Mouse (Mus musculus) heart, embryonic 12.5 days (tissue): Measurements from ENCODE around the gene Ntn1. TPM values are rescaled to one million over a fixed set of nuclear protein-coding genes. Genes with fewer than 3 reads are reported as not detected.

ENCODE experiments used
- ATAC-seq: fragments of 200-750 bp; cut with Nextera tagmentation; 2 replicates; pipeline ENCODE4 v1.8.0; 2017; ENCODE audit warnings: moderate TSS enrichment, moderate library complexity; ENCODE audit not compliant: insufficient number of reproducible peaks, low FRiP score
- H3K27ac ChIP-seq: fragments of 300-500 bp; sonication (generic); 2 replicates; pipeline ENCODE4 v1.5.1; 2016; ENCODE audit warnings: mild to moderate bottlenecking, moderate library complexity; ENCODE audit not compliant: poor library complexity, severe bottlenecking
- H3K27me3 ChIP-seq: fragments of 300-500 bp; sonication (generic); replicated peaks from 2 replicates; pipeline ENCODE4 v1.6.1; 2016; ENCODE audit warnings: mild to moderate bottlenecking, moderate library complexity
- H3K36me3 ChIP-seq: fragments of 300-500 bp; sonication (generic); 2 replicates; pipeline ENCODE4 v1.6.1; 2016; ENCODE audit warnings: mild to moderate bottlenecking, moderate library complexity
- H3K4me1 ChIP-seq: fragments of 300-500 bp; sonication (generic); replicated peaks from 2 replicates; pipeline ENCODE4 v1.6.1; 2016; ENCODE audit warnings: mild to moderate bottlenecking
- H3K4me2 ChIP-seq: fragments of 300-500 bp; sonication (generic); 2 replicates; pipeline ENCODE4 v1.6.1; 2016; ENCODE audit warnings: mild to moderate bottlenecking, moderate library complexity
- H3K4me3 ChIP-seq: fragments of 300-500 bp; sonication (generic); 2 replicates; pipeline ENCODE4 v1.5.1; 2016; ENCODE audit warnings: mild to moderate bottlenecking
- H3K9ac ChIP-seq: fragments of 300-500 bp; sonication (generic); 2 replicates; pipeline ENCODE4 v1.6.1; 2016; ENCODE audit warnings: mild to moderate bottlenecking, moderate library complexity
- H3K9me3 ChIP-seq: fragments of 300-500 bp; sonication (generic); replicated peaks from 2 replicates; pipeline ENCODE4 v1.6.1; 2016; ENCODE audit warnings: mild to moderate bottlenecking, moderate library complexity
- WGBS: fragments of 180-500 bp; shearing (Covaris S2); methylation state at CpG from one replicate; pipeline ENCODE4 v1.1.7; 2016; 5-methylcytosine and 5-hydroxymethylcytosine counted together
- polyA plus RNA-seq: library from polyadenylated mRNA; unstranded; fragments of >200 nt; fragmentation: Nextera tagmentation; extraction: Ambion mirVana; gene quantifications from 2 replicates; pipeline ENCODE4 v1.2.1, GENCODE M21; 2016

Gene Ntn1
- polyA plus RNA-seq, 1 experiment from 2014 or later = 38.6 TPM

GRCm38 (mm10) chr11:68301660-68302059 lies 99.0 kb downstream of the Ntn1 start:
- Histone ChIP-seq H3K4me1 (peaks cover 16% of the 10 kb centered on the region), H3K4me2 (no peak overlapping the region), H3K27ac (no peak overlapping the region), H3K9ac (no peak overlapping the region), H3K27me3 (no peaks in the 10 kb centered on the region), H3K36me3 (no peaks in the 10 kb centered on the region), H3K9me3 (no peaks in the 10 kb centered on the region), H3K4me3 (no peak overlapping the region)
- WGBS = 63% methylated on average over 4 of the region's 4 CpGs
- ATAC-seq = no peak

- Histone ChIP-seq H3K27me3 (no peaks in the 10 kb centered on the region), H3K27ac (no peak overlapping the region), H3K9me3 (no peaks in the 10 kb centered on the region), H3K4me3 (no peak overlapping the region), H3K36me3 (no peaks in the 10 kb centered on the region), H3K9ac (no peak overlapping the region), H3K4me1 (peaks cover 2% of the 10 kb centered on the region; the same call in 1 of the 2 replicates), H3K4me2 (no peak overlapping the region)
- 84% methylated on average over 5 of the region's 5 CpGs for WGBS
- no peak for ATAC-seq
Measured at GRCm38 (mm10) chr11:68295474-68295873, 105.1 kb downstream of the Ntn1 start.

GRCm38 (mm10) chr11:68290631-68291030 lies 110.0 kb downstream of the Ntn1 start:
- H3K4me2 ChIP-seq = no peak overlapping the region

DNA sequence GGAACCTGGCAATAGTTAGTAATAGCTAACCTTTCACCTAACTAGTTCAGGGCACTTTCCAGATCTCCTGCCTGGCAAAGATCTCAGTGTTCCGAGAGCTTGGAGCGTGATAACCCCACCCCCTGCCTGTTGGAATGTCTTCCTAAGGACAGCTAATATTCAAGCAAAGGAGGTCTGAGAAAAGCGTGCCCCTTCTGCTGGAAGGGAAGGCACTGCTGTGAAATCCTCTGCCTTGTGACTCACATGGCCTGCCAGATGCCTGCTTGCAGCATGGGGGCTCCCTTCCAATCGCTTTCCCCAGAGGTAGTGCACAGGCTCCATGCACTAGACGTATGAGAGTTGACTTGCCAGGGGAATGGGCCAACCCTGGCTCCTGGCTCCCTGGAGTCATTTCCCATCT lies 113.3 kb downstream of the Ntn1 start:
- Histone ChIP-seq H3K4me1 (peaks cover 27% of the 10 kb centered on the region), H3K4me3 (no peak overlapping the region), H3K4me2 (no peak overlapping the region), H3K36me3 (no peaks in the 10 kb centered on the region), H3K9ac (no peak overlapping the region), H3K27me3 (no peaks in the 10 kb centered on the region), H3K27ac (no peak overlapping the region), H3K9me3 (no peaks in the 10 kb centered on the region)
- ATAC-seq = no peak
- WGBS = 59% methylated on average over 5 of the region's 5 CpGs

More at GRCm38 (mm10) chr11:68290631-68291030, 110.0 kb downstream of the Ntn1 start:
- Histone ChIP-seq H3K4me1 (peaks cover 19% of the 10 kb centered on the region), H3K27ac (no peak overlapping the region), H3K9me3 (no peaks in the 10 kb centered on the region), H3K36me3 (no peaks in the 10 kb centered on the region), H3K27me3 (no peaks in the 10 kb centered on the region), H3K9ac (no peak overlapping the region), H3K4me3 (no peak overlapping the region)
- WGBS = 73% methylated on average over 8 of the region's 8 CpGs
- ATAC-seq = no peak

GRCm38 (mm10) chr11:68286142-68286808 lies 114.3 kb downstream of the Ntn1 start:
- Histone ChIP-seq H3K4me1 (peaks cover 27% of the 10 kb centered on the region), H3K36me3 (no peaks in the 10 kb centered on the region), H3K4me2 (no peak overlapping the region), H3K27ac (peak overlapping the region; percentile 64), H3K27me3 (no peaks in the 10 kb centered on the region), H3K4me3 (no peak overlapping the region), H3K9me3 (no peaks in the 10 kb centered on the region), H3K9ac (0 out of 2 replicates have a peak overlapping the region, but pooled peaks have one; percentile 38)
- WGBS = 47% methylated on average over 10 of the region's 10 CpGs
- 0 out of 2 replicates have a peak, but pooled peaks have one; percentile 13 for ATAC-seq

DNA sequence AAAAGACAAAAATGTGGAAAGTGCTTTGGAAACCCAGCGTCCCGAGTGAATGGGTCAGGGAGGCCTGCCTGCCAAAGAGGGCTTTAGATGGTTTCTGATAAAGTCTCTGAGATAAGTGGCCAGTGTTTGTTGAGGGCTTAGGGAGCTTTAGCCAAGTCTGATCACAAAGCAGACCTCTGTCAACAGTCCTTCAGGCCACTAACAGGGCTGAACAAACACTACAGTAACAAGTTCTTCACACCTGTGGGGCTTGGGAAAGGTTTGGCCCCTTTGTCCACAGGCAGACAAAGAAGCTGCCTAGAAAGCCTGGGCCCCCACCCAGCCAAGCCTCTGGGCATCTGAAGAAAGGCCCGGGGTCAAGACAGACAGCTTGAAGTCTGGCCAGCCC lies 114.9 kb downstream of the Ntn1 start:
- Histone ChIP-seq H3K9me3 (no peaks in the 10 kb centered on the region), H3K4me3 (no peak overlapping the region), H3K27me3 (no peaks in the 10 kb centered on the region), H3K9ac (0 out of 2 replicates have a peak overlapping the region, but pooled peaks have one; percentile 38), H3K4me2 (no peak overlapping the region), H3K27ac (peak overlapping the region; percentile 64), H3K36me3 (no peaks in the 10 kb centered on the region), H3K4me1 (peaks cover 27% of the 10 kb centered on the region)
- ATAC-seq = no peak
- 17% methylated on average over 3 of the region's 3 CpGs for WGBS

- Histone ChIP-seq H3K9ac (no peak overlapping the region), H3K36me3 (no peaks in the 10 kb centered on the region), H3K27ac (no peak overlapping the region), H3K9me3 (no peaks in the 10 kb centered on the region), H3K4me1 (peaks cover 10% of the 10 kb centered on the region; the same call in 1 of the 2 replicates), H3K4me3 (no peak overlapping the region), H3K27me3 (peaks cover 20% of the 10 kb centered on the region), H3K4me2 (no peak overlapping the region)
- WGBS = 68% methylated on average over 10 of the region's 10 CpGs
- no peak for ATAC-seq
Measured at GRCm38 (mm10) chr11:68280001-68280510, 120.6 kb downstream of the Ntn1 start.

- ATAC-seq = no peak
- Histone ChIP-seq H3K27ac (no peak overlapping the region), H3K27me3 (peaks cover 20% of the 10 kb centered on the region), H3K4me2 (no peak overlapping the region), H3K36me3 (no peaks in the 10 kb centered on the region), H3K9me3 (no peaks in the 10 kb centered on the region), H3K9ac (no peak overlapping the region), H3K4me3 (no peak overlapping the region), H3K4me1 (peaks cover 15% of the 10 kb centered on the region)
- WGBS = 50% methylated on average over 7 of the region's 7 CpGs
Measured at GRCm38 (mm10) chr11:68276945-68277344, 123.7 kb downstream of the Ntn1 start.

DNA sequence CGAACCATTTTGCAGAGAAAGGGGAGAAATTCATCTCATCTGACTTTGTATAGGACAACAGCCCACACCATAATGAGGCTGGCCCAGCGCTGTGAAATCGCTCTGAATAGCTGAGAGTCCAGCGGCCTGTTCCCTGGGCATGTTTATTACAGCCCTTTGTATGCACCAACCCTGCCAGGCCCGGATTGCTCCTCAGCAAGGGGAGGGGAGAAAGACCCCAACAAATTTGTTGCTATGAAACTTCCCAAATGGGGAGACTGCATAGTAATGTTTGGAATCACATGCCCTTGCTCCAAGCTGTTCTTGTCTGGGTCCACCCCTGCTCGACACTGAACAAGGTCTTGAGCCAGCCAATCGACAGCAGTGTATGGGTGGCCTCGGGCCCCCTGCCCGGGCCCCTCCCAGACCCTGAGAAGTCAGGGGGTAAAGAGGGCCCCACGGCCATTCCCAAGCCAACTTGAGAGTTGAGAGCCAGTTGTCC lies 126.3 kb downstream of the Ntn1 start:
- H3K36me3 ChIP-seq = no peaks in the 10 kb centered on the region
- peaks cover 20% of the 10 kb centered on the region for H3K27me3 ChIP-seq
- H3K4me2 ChIP-seq = no peak overlapping the region
- no peak overlapping the region for H3K4me3 ChIP-seq
- no peaks in the 10 kb centered on the region for H3K9me3 ChIP-seq
- 71% methylated on average over 10 of the region's 10 CpGs for WGBS
- H3K9ac ChIP-seq = no peak overlapping the region
- H3K4me1 ChIP-seq = peaks cover 8% of the 10 kb centered on the region
- H3K27ac ChIP-seq = no peak overlapping the region
- no peak for ATAC-seq

- ATAC-seq = no peak
- Histone ChIP-seq H3K27ac (no peak overlapping the region), H3K4me1 (peaks cover 8% of the 10 kb centered on the region), H3K4me2 (no peak overlapping the region), H3K27me3 (peaks cover 20% of the 10 kb centered on the region), H3K9ac (no peak overlapping the region), H3K9me3 (no peaks in the 10 kb centered on the region), H3K4me3 (no peak overlapping the region), H3K36me3 (no peaks in the 10 kb centered on the region)
- 83% methylated on average over 12 of the region's 12 CpGs for WGBS
Measured at GRCm38 (mm10) chr11:68273855-68274254, 126.8 kb downstream of the Ntn1 start.

DNA sequence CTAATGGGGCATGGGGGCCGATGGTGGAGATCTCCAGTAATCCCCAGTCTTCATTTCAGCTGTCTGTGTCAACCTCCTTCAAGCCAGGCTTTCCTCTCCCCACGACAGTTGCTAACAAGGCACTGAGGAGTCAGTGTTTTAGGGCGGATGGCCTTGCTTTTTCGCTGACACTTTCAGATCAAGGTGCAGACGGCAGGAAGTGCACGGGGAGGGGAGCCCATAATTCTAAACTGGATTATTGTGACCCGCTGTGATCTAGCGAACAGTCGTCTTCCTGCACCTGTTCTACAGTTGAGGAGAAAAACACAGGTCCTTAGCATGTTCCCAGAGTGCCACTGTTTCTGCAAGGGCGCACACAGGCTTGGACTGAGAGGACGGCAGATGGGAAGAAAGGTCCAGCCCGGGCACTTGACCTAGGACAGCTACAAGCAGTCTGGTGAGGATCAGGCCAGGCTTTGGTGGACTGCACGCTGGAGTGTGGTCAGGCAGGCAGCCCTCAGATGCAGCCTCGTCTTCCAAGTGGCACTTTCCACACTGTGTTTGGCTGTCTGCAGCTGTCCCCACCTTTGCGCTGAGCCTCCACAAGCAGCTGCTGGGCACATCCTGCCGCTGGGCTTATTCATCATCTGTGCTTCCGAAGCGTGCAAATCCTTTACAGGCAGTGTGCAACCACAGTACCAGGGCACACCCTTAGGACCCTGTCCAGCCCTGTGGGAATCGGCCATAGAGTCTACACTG lies 129.7 kb downstream of the Ntn1 start:
- WGBS = 72% methylated on average over 19 of the region's 19 CpGs
- H3K9me3 ChIP-seq = no peaks in the 10 kb centered on the region
- H3K4me1 ChIP-seq = peaks cover 8% of the 10 kb centered on the region
- no peak overlapping the region for H3K4me2 ChIP-seq
- H3K36me3 ChIP-seq = no peaks in the 10 kb centered on the region
- no peak overlapping the region for H3K9ac ChIP-seq
- H3K27ac ChIP-seq = no peak overlapping the region
- no peak for ATAC-seq
- no peak overlapping the region for H3K4me3 ChIP-seq
- H3K27me3 ChIP-seq = peaks cover under 1% of the 10 kb centered on the region; the same call in 1 of the 2 replicates
